Mouse (Mus musculus): Measurements from ENCODE around the gene Gm11444.

DNA sequence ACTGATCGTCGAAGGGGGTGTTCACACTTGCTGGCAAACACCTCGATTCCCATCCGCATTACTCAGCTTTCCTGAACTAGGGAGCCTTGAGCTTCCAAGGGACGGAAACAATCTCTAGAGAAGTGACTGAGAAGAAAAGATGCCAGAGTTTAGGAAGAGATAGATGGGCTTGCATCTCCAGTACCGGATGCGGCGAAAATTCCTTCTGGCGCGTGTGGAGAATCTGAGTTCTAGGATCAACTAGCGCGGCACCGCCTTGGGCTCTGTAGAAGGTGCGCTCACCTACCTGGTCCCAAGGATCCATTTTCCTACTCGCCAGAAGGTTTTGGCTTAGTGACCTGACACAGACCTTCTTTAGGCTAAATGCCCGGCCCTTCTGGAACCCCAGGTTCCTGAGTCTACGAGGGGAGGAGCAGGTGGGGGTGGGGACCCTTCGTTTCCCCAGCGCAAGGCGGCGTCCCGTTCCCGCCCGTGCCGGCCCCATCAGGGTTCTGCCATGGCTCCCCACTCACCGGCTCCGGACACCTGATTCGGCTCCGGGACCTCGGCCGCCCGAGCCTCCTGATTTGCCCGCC, 18.4 kb downstream of the Gm11444 start:
- TF ChIP-seq EP300 (IDR thresholded peaks at IDR 0.05; ENCODE audit: low read depth) (no peak), CTCF (IDR thresholded peaks at IDR 0.05; ENCODE audit: low read depth) (no peak)

Data from liver, postnatal 0 days (tissue).